Mouse (Mus musculus): Measurements from ENCODE around the gene Ctnna2.

- no peak for TF ChIP-seq CTCF (IDR thresholded peaks at IDR 0.05; ENCODE audit: low read depth)
- TF ChIP-seq EP300 (IDR thresholded peaks at IDR 0.05; ENCODE audit: low read depth) = no peak
These were observed 909.9 kb downstream of the Ctnna2 start for GRCm38 (mm10) chr6:77069595-77069994.

Measured in liver, postnatal 0 days (tissue).